Mouse (Mus musculus) neural tube, embryonic 14.5 days (tissue): Measurements from ENCODE around the gene Smyd3. TPM values are rescaled to one million over a fixed set of nuclear protein-coding genes. Genes with fewer than 3 reads are reported as not detected.

Source experiments
- ATAC-seq: fragments of 200-750 bp; cut with Nextera tagmentation; 2 replicates; pipeline ENCODE4 v1.8.0; 2017; ENCODE audit warnings: low read depth, mild to moderate bottlenecking, moderate TSS enrichment, moderate library complexity
- H3K27ac ChIP-seq: fragments of 300-500 bp; sonication (generic); 2 replicates; pipeline ENCODE4 v1.5.1; 2014; ENCODE audit warnings: low read depth, mild to moderate bottlenecking, control low read depth, low read length, moderate library complexity, mixed read lengths
- H3K27me3 ChIP-seq: fragments of 300-500 bp; sonication (generic); 2 replicates; pipeline ENCODE4 v1.6.1; 2014; ENCODE audit warnings: low read length; ENCODE audit not compliant: control insufficient read depth, insufficient read depth
- H3K36me3 ChIP-seq: fragments of 300-500 bp; sonication (generic); 2 replicates; pipeline ENCODE4 v1.6.1; 2014; ENCODE audit warnings: low read length, mixed read lengths; ENCODE audit not compliant: control insufficient read depth, insufficient read depth
- H3K4me1 ChIP-seq: fragments of 300-500 bp; sonication (generic); 2 replicates; pipeline ENCODE4 v1.6.1; 2014; ENCODE audit warnings: low read length; ENCODE audit not compliant: control insufficient read depth, insufficient read depth
- H3K4me2 ChIP-seq: fragments of 300-500 bp; sonication (generic); 2 replicates; pipeline ENCODE4 v1.6.1; 2014; ENCODE audit warnings: mild to moderate bottlenecking, low read depth, low read length, control low read depth
- H3K4me3 ChIP-seq: fragments of 300-500 bp; sonication (generic); 2 replicates; pipeline ENCODE4 v1.5.1; 2014; ENCODE audit warnings: low read depth, low read length, control low read depth, mixed read lengths
- H3K9ac ChIP-seq: fragments of 300-500 bp; sonication (generic); replicated peaks from 2 replicates; pipeline ENCODE4 v1.6.1; 2014; ENCODE audit warnings: low read depth, mild to moderate bottlenecking, control low read depth, low read length, mixed read lengths
- H3K9me3 ChIP-seq: fragments of 300-500 bp; sonication (generic); 2 replicates; pipeline ENCODE4 v1.6.1; 2016; ENCODE audit warnings: low read length; ENCODE audit not compliant: control insufficient read depth
- WGBS: fragments of 180-500 bp; shearing (Covaris S2); extraction: QIAGEN DNeasy Blood & Tissue Kit; methylation state at CpG from one replicate; pipeline ENCODE4 v1.1.7; 2014; 5-methylcytosine and 5-hydroxymethylcytosine counted together
- polyA plus RNA-seq: library from polyadenylated mRNA; unstranded; fragments of >200 nt; fragmentation: Nextera tagmentation; extraction: Ambion mirVana; gene quantifications from 2 replicates; pipeline ENCODE4 v1.2.1, GENCODE M21; 2014

The Smyd3 gene
- polyA plus RNA-seq, 1 experiment from 2014 or later: 25.6 TPM

GRCm38 (mm10) chr1:179017428-179017827, 500.4 kb downstream of the Smyd3 start:
- Histone ChIP-seq H3K4me3 (no peak overlapping the region), H3K27me3 (no peaks in the 10 kb centered on the region), H3K4me1 (no peaks in the 10 kb centered on the region), H3K9me3 (no peaks in the 10 kb centered on the region), H3K27ac (no peak overlapping the region), H3K9ac (no peak overlapping the region), H3K36me3 (no peaks in the 10 kb centered on the region), H3K4me2 (no peak overlapping the region)
- WGBS: 94% methylated on average over 10 of the region's 10 CpGs
- ATAC-seq: no peak

- Histone ChIP-seq H3K4me3 (no peak overlapping the region), H3K27ac (no peak overlapping the region), H3K9ac (no peak overlapping the region), H3K4me2 (no peak overlapping the region), H3K27me3 (no peaks in the 10 kb centered on the region), H3K9me3 (no peaks in the 10 kb centered on the region), H3K36me3 (no peaks in the 10 kb centered on the region), H3K4me1 (no peaks in the 10 kb centered on the region)
- ATAC-seq: no peak
Measured at GRCm38 (mm10) chr1:179013021-179013420, 504.8 kb downstream of the Smyd3 start.

- no peaks in the 10 kb centered on the region for H3K36me3 ChIP-seq
- H3K27me3 ChIP-seq: no peaks in the 10 kb centered on the region
- ATAC-seq: no peak
- H3K9me3 ChIP-seq: no peaks in the 10 kb centered on the region
- H3K4me1 ChIP-seq: no peaks in the 10 kb centered on the region
- no peak overlapping the region for H3K27ac ChIP-seq
- no peak overlapping the region for H3K4me3 ChIP-seq
- no peak overlapping the region for H3K4me2 ChIP-seq
- no peak overlapping the region for H3K9ac ChIP-seq
- 81% methylated on average over 4 of the region's 4 CpGs for WGBS
Measured at GRCm38 (mm10) chr1:179012273-179012672, 505.6 kb downstream of the Smyd3 start.

DNA sequence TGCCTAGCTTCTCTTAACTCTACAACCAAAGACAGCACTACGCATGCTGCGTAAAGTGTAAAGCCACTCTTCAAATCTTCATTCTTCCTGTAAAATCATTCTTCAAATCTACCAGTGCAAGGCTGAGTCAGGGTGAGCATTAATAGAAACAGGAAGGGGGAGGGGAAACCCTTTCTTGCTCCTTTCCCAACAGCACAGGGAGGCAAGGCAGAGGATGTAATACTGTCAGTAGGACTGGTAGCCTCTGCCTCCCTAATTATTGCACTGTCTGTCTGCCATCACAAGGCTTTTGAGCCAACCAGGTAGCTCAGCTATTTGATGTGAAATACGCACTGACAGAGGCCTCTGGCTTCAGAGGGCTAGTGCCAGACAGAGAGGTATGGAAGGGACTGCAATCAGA, 507.1 kb downstream of the Smyd3 start:
- no peaks in the 10 kb centered on the region for H3K36me3 ChIP-seq
- ATAC-seq: no peak
- H3K9me3 ChIP-seq: no peaks in the 10 kb centered on the region
- H3K4me1 ChIP-seq: no peaks in the 10 kb centered on the region
- WGBS: 90% methylated on average over 3 of the region's 3 CpGs
- no peak overlapping the region for H3K9ac ChIP-seq
- no peak overlapping the region for H3K27ac ChIP-seq
- no peak overlapping the region for H3K4me2 ChIP-seq
- no peak overlapping the region for H3K4me3 ChIP-seq
- no peaks in the 10 kb centered on the region for H3K27me3 ChIP-seq

DNA sequence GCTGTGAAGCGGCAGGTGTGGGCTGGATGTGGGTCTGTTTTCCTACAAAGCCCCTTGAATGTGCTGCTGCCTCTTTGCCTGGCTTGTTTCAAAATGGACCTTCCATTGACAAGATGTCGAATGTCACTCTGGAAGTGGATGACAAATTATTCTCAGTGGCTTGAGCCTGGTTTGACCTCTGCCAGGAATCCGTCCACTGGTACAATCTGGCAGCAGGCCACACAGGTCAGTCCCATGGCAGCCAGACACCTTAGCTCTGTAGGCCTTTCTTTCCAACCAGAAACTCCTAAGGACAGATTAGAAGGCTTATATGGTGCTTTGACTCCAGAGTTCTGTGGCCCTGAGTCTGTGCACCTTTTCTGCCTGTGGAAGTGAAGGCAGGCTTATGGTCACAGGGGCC, 507.9 kb downstream of the Smyd3 start:
- Histone ChIP-seq H3K9me3 (no peaks in the 10 kb centered on the region), H3K9ac (no peak overlapping the region), H3K4me3 (no peak overlapping the region), H3K36me3 (no peaks in the 10 kb centered on the region), H3K4me2 (no peak overlapping the region), H3K4me1 (no peaks in the 10 kb centered on the region), H3K27me3 (no peaks in the 10 kb centered on the region), H3K27ac (no peak overlapping the region)
- WGBS: 82% methylated on average over 3 of the region's 3 CpGs
- ATAC-seq: no peak

DNA sequence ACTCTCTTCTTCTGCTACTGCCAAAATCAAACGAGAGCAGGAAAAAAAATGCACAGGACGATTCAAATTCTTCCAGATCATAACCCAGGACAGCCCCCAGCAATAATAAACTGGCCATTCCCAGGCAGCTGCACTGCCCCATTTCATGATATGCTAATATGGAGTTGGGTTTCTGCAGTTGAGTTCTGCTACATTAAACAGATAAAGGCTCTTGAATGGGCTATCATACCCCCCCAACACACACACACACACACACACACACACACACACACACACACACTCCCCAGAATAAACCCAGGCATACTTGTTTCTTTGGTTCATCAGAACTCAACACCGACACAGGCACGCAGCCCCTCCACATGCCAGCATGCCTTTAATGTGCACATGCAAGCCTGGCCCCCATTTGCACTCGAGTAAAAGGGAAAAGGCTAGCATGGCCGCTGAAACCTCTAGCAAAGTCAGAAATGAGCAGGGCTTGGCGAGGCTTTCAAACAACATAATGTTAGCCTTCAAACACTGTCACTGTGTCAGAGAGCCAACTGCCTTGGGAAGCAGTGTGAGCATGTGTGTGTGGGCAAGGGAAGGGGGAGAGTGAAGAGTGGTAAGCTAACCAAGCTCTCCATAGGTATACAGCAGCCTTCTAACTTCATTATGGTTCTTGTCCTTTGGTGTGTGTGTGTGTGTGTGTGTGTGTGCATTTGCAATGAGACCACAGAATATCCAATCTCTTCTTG, 513.5 kb downstream of the Smyd3 start:
- Histone ChIP-seq H3K4me3 (no peak overlapping the region), H3K27me3 (no peaks in the 10 kb centered on the region), H3K9ac (no peak overlapping the region), H3K9me3 (no peaks in the 10 kb centered on the region), H3K4me1 (0 out of 2 replicates have a peak, but pooled peaks cover 2% of the 10 kb centered on the region), H3K27ac (no peak overlapping the region; the same call in 1 of the 2 replicates), H3K4me2 (no peak overlapping the region), H3K36me3 (no peaks in the 10 kb centered on the region)
- 45% methylated on average over 7 of the region's 7 CpGs for WGBS
- ATAC-seq: peak; percentile 69

GRCm38 (mm10) chr1:179003406-179004132, 514.3 kb downstream of the Smyd3 start:
- Histone ChIP-seq H3K4me2 (no peak overlapping the region), H3K4me1 (0 out of 2 replicates have a peak, but pooled peaks cover 2% of the 10 kb centered on the region), H3K9ac (no peak overlapping the region), H3K4me3 (no peak overlapping the region), H3K27ac (no peak overlapping the region), H3K27me3 (no peaks in the 10 kb centered on the region), H3K36me3 (no peaks in the 10 kb centered on the region), H3K9me3 (no peaks in the 10 kb centered on the region)
- WGBS: 44% methylated on average over 5 of the region's 5 CpGs
- peak; percentile 45; the same call in 1 of the 2 replicates for ATAC-seq

- no peak overlapping the region for H3K27ac ChIP-seq
- H3K27me3 ChIP-seq: no peaks in the 10 kb centered on the region
- 0 out of 2 replicates have a peak, but pooled peaks cover 2% of the 10 kb centered on the region for H3K4me1 ChIP-seq
- no peak overlapping the region for H3K9ac ChIP-seq
- H3K9me3 ChIP-seq: no peaks in the 10 kb centered on the region
- H3K4me2 ChIP-seq: no peak overlapping the region
- H3K36me3 ChIP-seq: no peaks in the 10 kb centered on the region
- no peak for ATAC-seq
- WGBS: 67% methylated on average over 9 of the region's 9 CpGs
- no peak overlapping the region for H3K4me3 ChIP-seq
Measured at GRCm38 (mm10) chr1:178999876-179000528, 517.8 kb downstream of the Smyd3 start.

- H3K4me3 ChIP-seq: no peak overlapping the region
- H3K4me2 ChIP-seq: no peak overlapping the region
- H3K27me3 ChIP-seq: no peaks in the 10 kb centered on the region
- WGBS: 9% methylated on average over 4 of the region's 4 CpGs
- no peak for ATAC-seq
- no peaks in the 10 kb centered on the region for H3K9me3 ChIP-seq
- H3K9ac ChIP-seq: no peak overlapping the region
- no peaks in the 10 kb centered on the region for H3K4me1 ChIP-seq
- no peak overlapping the region for H3K27ac ChIP-seq
- no peaks in the 10 kb centered on the region for H3K36me3 ChIP-seq
Measured at GRCm38 (mm10) chr1:178997870-178998269, 520.0 kb downstream of the Smyd3 start.
